Mouse (Mus musculus): ENCODE results near the gene Tmem132d. TPM values are rescaled to one million over a fixed set of nuclear protein-coding genes. Genes with fewer than 3 reads are reported as not detected.

Tmem132d gene
- not detected for polyA plus RNA-seq (2014; fragmentation: Illumina TruSeq; extraction: RNeasy Lipid Tissue Mini Kit (QIAGEN cat#74804); ENCODE audit: low read depth, low replicate concordance)

DNA sequence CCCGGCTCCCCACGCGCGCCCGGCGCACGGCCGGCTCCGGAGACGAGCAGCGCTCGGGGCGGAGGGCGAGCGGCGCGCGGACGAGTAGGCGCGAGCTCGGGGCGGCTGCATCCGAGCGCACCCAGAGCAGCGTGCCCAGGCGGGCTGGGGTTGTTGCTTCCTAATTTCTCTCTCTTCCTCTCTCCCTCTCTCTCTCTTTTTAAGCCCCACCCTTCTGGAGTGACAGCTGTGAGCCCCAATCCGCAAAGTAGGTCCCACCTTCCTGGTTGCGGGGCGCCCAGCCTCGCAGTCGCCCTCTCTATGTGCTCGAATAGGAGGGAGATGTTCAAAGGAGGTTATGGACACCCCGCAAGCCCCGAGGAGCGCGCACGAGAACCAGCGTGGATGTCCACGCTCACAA lies at the start of gene Tmem132d:
Tmem132d (minus strand) TSS at position 162 of the 400 bp plus-strand sequence.

Other genes with a start within 250 kb of the Tmem132d start
- not detected for gene Fzd10, start 167.8 kb upstream of the Tmem132d start, polyA plus RNA-seq (2014; fragmentation: Illumina TruSeq; extraction: RNeasy Lipid Tissue Mini Kit (QIAGEN cat#74804); ENCODE audit: low read depth, low replicate concordance)

Data from kidney, adult 10 weeks (tissue).